Mouse (Mus musculus) ES-E14 (cell line): ENCODE data around the gene Phlda3.

Experiments used
- CHD2 ChIP-seq: IDR thresholded peaks from 2 replicates; pipeline ENCODE4 v1.6.1; 2014; ENCODE audit warnings: mild to moderate bottlenecking, low read depth, low read length, inconsistent platforms
- HCFC1 ChIP-seq: IDR thresholded peaks from 2 replicates; pipeline ENCODE4 v1.6.1; 2012; ENCODE audit warnings: low read length, inconsistent platforms, borderline replicate concordance; ENCODE audit not compliant: insufficient read depth
- MAFK ChIP-seq: IDR thresholded peaks from 2 replicates; pipeline ENCODE4 v1.6.1; 2014; ENCODE audit warnings: mild to moderate bottlenecking, low read depth, low read length, inconsistent platforms; ENCODE audit not compliant: insufficient read depth
- ZC3H11A ChIP-seq: IDR thresholded peaks from 2 replicates; pipeline ENCODE4 v1.6.1; 2012; ENCODE audit warnings: low read depth, mild to moderate bottlenecking, inconsistent platforms, low read length, borderline replicate concordance
- ZNF384 ChIP-seq: IDR thresholded peaks from 2 replicates; pipeline ENCODE4 v1.6.1; 2012; ENCODE audit warnings: low read depth, low read length, inconsistent platforms

DNA sequence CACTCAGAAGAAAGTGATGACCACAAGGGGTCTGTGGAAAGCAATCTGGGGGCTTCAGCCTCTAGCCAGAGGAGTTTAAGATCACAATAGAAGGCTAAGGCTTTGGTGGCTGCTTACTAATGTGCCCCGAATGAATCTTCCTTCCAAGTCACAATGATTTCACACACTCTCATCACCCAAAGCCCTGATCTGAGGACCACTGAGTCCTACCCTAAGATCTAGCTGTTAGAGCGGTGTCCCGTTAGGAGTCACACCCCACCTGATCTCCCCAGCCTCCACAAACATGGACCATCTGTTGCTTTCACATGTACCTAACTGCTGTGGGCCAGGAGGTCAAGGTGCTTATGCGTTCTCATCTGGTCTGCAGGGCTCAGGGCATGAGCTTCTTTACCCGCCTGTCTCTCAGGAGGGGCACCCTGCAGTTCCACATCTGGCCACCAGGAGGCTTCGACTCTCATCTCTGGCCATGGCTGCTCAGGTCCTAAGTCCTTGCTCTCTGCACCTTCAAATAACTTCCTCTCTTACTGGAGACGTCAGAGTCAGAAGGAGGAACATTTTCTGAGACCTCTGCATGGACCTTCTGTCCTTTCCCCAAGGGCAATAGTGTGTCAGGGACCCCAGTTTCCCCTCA is 45.2 kb downstream of the Phlda3 start:
- TF ChIP-seq ZNF384, result no peak
- no peak for TF ChIP-seq ZC3H11A
- no peak for TF ChIP-seq MAFK
- TF ChIP-seq HCFC1, result no peak
- TF ChIP-seq CHD2, result no peak
